Mouse (Mus musculus): ENCODE data around the gene Hoxc6. TPM values are rescaled to one million over a fixed set of nuclear protein-coding genes. Genes with fewer than 3 reads are reported as not detected.

The Hoxc6 gene
- polyA plus RNA-seq, 1 experiment from 2014 or later: 1.3 TPM

- Histone ChIP-seq H3K4me3 (ENCODE audit: low read depth, low read length) (no peak overlapping the region), H3K27me3 (replicated peaks; ENCODE audit: control insufficient read depth, insufficient read depth, low read length) (peaks cover 99% of the 10 kb centered on the region), H3K9ac (ENCODE audit: low read depth, low read length) (no peak overlapping the region), H3K36me3 (ENCODE audit: control insufficient read depth, insufficient read depth, low read length) (no peaks in the 10 kb centered on the region), H3K27ac (ENCODE audit: low read depth, low read length) (no peak overlapping the region), H3K4me1 (replicated peaks; ENCODE audit: control insufficient read depth, insufficient read depth, low read length) (no peaks in the 10 kb centered on the region), H3K9me3 (ENCODE audit: control insufficient read depth, low read length) (no peaks in the 10 kb centered on the region), H3K4me2 (no peak overlapping the region)
- ATAC-seq (replicated peaks; ENCODE audit: low FRiP score) (no peak), DNase-seq (ENCODE audit: low spot score) (no peak)
- 4% methylated on average over 7 of the region's 7 CpGs for WGBS
Observed at GRCm38 (mm10) chr15:102991782-102992181, 6.3 kb upstream of the Hoxc6 start.

DNA sequence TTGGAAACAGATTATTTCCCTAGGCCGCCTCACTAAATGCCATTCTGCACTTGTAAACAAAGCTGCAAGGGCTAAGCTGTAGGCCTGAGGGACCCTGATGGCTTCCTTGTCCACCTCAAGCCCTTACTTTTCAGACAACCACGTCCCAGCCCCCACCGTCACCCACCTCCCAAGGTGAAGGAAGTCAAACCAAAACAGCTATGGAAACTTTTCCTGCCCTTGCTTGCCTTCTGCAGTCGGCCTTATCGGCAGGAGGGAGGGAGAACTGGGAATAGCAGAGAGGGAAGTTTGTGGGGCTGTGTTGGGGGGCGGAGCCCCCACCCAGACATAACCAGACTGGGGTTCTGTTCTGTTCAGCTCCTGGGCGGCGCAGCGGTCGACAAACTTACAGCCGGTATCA is 5.9 kb upstream of the Hoxc6 start:
- Histone ChIP-seq H3K27ac (ENCODE audit: low read depth, low read length) (no peak overlapping the region), H3K4me3 (ENCODE audit: low read depth, low read length) (no peak overlapping the region), H3K9ac (ENCODE audit: low read depth, low read length) (no peak overlapping the region), H3K4me1 (replicated peaks; ENCODE audit: control insufficient read depth, insufficient read depth, low read length) (no peaks in the 10 kb centered on the region), H3K27me3 (replicated peaks; ENCODE audit: control insufficient read depth, insufficient read depth, low read length) (peaks cover 98% of the 10 kb centered on the region), H3K4me2 (no peak overlapping the region), H3K9me3 (ENCODE audit: control insufficient read depth, low read length) (no peaks in the 10 kb centered on the region), H3K36me3 (ENCODE audit: control insufficient read depth, insufficient read depth, low read length) (no peaks in the 10 kb centered on the region)
- WGBS: 2% methylated on average over 11 of the region's 11 CpGs
- DNase-seq (ENCODE audit: low spot score): no peak
- ATAC-seq (replicated peaks; ENCODE audit: low FRiP score): no peak

- Histone ChIP-seq H3K4me3 (ENCODE audit: low read depth, low read length) (no peak overlapping the region), H3K4me1 (replicated peaks; ENCODE audit: control insufficient read depth, insufficient read depth, low read length) (no peaks in the 10 kb centered on the region), H3K36me3 (ENCODE audit: control insufficient read depth, insufficient read depth, low read length) (no peaks in the 10 kb centered on the region), H3K4me2 (no peak overlapping the region), H3K9me3 (ENCODE audit: control insufficient read depth, low read length) (no peaks in the 10 kb centered on the region), H3K9ac (ENCODE audit: low read depth, low read length) (no peak overlapping the region), H3K27ac (ENCODE audit: low read depth, low read length) (no peak overlapping the region), H3K27me3 (replicated peaks; ENCODE audit: control insufficient read depth, insufficient read depth, low read length) (peaks cover 98% of the 10 kb centered on the region)
- 6% methylated on average over 3 of the region's 3 CpGs for WGBS
- DNase-seq (ENCODE audit: low spot score) (no peak), ATAC-seq (replicated peaks; ENCODE audit: low FRiP score) (no peak)
Observed at GRCm38 (mm10) chr15:102992863-102993262, 5.2 kb upstream of the Hoxc6 start.

DNA sequence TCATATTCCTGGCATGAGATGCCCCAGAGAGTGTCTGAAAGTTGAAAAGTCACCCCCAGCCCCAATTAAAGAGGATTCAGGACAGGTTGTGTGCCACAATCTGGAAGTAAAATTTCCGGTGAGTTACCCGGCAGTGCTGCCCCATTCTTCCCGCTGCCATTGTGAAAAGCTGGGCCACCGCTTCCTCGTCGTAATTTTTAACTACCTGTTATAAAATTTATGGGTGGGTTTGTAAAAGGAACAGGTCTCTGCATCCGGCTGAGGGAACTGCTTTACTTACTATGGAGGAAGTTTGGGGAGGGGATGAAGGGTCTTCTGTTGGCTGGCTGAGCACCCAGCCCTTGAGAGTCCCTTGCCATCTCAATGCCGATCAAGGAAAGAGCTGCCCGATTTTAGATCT is 1.5 kb upstream of the Hoxc6 start:
- Histone ChIP-seq H3K9me3 (ENCODE audit: control insufficient read depth, low read length) (no peaks in the 10 kb centered on the region), H3K4me1 (replicated peaks; ENCODE audit: control insufficient read depth, insufficient read depth, low read length) (peaks cover 7% of the 10 kb centered on the region; the same call in 1 of the 2 replicates), H3K27ac (ENCODE audit: low read depth, low read length) (no peak overlapping the region), H3K4me3 (ENCODE audit: low read depth, low read length) (no peak overlapping the region), H3K27me3 (replicated peaks; ENCODE audit: control insufficient read depth, insufficient read depth, low read length) (peaks cover 98% of the 10 kb centered on the region), H3K4me2 (no peak overlapping the region), H3K36me3 (ENCODE audit: control insufficient read depth, insufficient read depth, low read length) (no peaks in the 10 kb centered on the region), H3K9ac (ENCODE audit: low read depth, low read length) (no peak overlapping the region)
- WGBS: 3% methylated on average over 9 of the region's 9 CpGs
- ATAC-seq (replicated peaks; ENCODE audit: low FRiP score) (no peak), DNase-seq (ENCODE audit: low spot score) (no peak)

- H3K4me2 ChIP-seq: no peak overlapping the region
- ATAC-seq (replicated peaks; ENCODE audit: low FRiP score) (no peak), DNase-seq (ENCODE audit: low spot score) (no peak)
- peaks cover 98% of the 10 kb centered on the region for H3K27me3 ChIP-seq (replicated peaks; ENCODE audit: control insufficient read depth, insufficient read depth, low read length)
- no peak overlapping the region for H3K4me3 ChIP-seq (ENCODE audit: low read depth, low read length)
- H3K36me3 ChIP-seq (ENCODE audit: control insufficient read depth, insufficient read depth, low read length): no peaks in the 10 kb centered on the region
- no peak overlapping the region for H3K27ac ChIP-seq (ENCODE audit: low read depth, low read length)
- no peak overlapping the region for H3K9ac ChIP-seq (ENCODE audit: low read depth, low read length)
- WGBS: 0% methylated on average over 3 of the region's 3 CpGs
- H3K9me3 ChIP-seq (ENCODE audit: control insufficient read depth, low read length): no peaks in the 10 kb centered on the region
- peaks cover 7% of the 10 kb centered on the region; the same call in 1 of the 2 replicates for H3K4me1 ChIP-seq (replicated peaks; ENCODE audit: control insufficient read depth, insufficient read depth, low read length)
Observed at GRCm38 (mm10) chr15:102997431-102997830, 626 bp upstream of the Hoxc6 start.

- H3K9ac ChIP-seq (ENCODE audit: low read depth, low read length): no peak overlapping the region
- 0 out of 2 replicates have a peak, but pooled peaks have one; percentile 19 for ATAC-seq (replicated peaks; ENCODE audit: low FRiP score)
Observed at GRCm38 (mm10) chr15:102998608-102999182, 638 bp downstream of the Hoxc6 start.

DNA sequence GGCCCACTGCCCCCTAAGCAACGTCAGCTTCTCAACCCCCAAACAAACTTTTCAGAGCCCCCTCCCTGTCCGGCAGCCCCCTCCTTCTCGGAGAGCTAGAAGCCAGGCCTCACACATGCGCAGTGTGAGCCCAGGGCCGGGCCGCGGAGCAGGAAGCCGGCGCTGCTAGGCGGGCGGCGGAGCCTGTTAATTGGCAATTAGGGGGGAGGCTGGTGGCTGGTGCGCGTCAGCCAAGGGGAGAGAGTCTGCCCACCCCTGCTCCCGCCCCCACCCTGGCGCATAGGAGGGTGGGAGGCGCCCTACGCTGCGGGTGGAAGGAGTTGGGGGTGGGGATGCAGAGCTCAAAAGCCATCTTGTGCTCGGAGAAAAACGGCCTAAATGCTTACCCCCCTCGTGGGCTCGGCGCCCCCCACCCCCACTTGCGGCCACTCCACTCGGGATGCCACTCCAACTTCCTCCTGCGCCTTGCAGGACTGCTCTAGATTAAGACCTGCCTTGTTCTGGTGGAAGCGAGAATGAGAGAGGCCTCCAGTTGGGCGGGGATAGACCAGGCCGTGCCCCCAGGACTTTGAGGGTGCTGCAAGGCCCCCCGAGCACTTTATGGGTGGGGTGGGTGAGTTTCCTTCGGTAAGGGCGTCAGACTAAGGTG is 1.2 kb downstream of the Hoxc6 start:
- peak overlapping the region; percentile 1; the same call in 1 of the 2 replicates for H3K9ac ChIP-seq (ENCODE audit: low read depth, low read length)
- ATAC-seq (replicated peaks; ENCODE audit: low FRiP score) (peak; percentile 68), DNase-seq (ENCODE audit: low spot score) (no peak)
- H3K4me2 ChIP-seq: peak overlapping the region; percentile 71
- no peaks in the 10 kb centered on the region for H3K9me3 ChIP-seq (ENCODE audit: control insufficient read depth, low read length)
- H3K4me1 ChIP-seq (replicated peaks; ENCODE audit: control insufficient read depth, insufficient read depth, low read length): peaks cover 7% of the 10 kb centered on the region; the same call in 1 of the 2 replicates
- no peak overlapping the region for H3K27ac ChIP-seq (ENCODE audit: low read depth, low read length)
- H3K36me3 ChIP-seq (ENCODE audit: control insufficient read depth, insufficient read depth, low read length): no peaks in the 10 kb centered on the region
- WGBS: 2% methylated on average over 33 of the region's 33 CpGs
- peak overlapping the region; percentile 39 for H3K4me3 ChIP-seq (ENCODE audit: low read depth, low read length)
- H3K27me3 ChIP-seq (replicated peaks; ENCODE audit: control insufficient read depth, insufficient read depth, low read length): peaks cover 99% of the 10 kb centered on the region

More at GRCm38 (mm10) chr15:102998608-102999182, 638 bp downstream of the Hoxc6 start:
- Histone ChIP-seq H3K4me2 (peak overlapping the region; percentile 71), H3K9me3 (ENCODE audit: control insufficient read depth, low read length) (no peaks in the 10 kb centered on the region), H3K4me1 (replicated peaks; ENCODE audit: control insufficient read depth, insufficient read depth, low read length) (peaks cover 7% of the 10 kb centered on the region; the same call in 1 of the 2 replicates), H3K36me3 (ENCODE audit: control insufficient read depth, insufficient read depth, low read length) (no peaks in the 10 kb centered on the region), H3K4me3 (ENCODE audit: low read depth, low read length) (peak overlapping the region; percentile 39), H3K27ac (ENCODE audit: low read depth, low read length) (no peak overlapping the region), H3K27me3 (replicated peaks; ENCODE audit: control insufficient read depth, insufficient read depth, low read length) (peaks cover 99% of the 10 kb centered on the region)
- DNase-seq (ENCODE audit: low spot score): no peak
- under 1% methylated on average over 19 of the region's 19 CpGs for WGBS

GRCm38 (mm10) chr15:102999955-103000354 is 1.9 kb downstream of the Hoxc6 start:
- Histone ChIP-seq H3K9ac (ENCODE audit: low read depth, low read length) (no peak overlapping the region), H3K4me3 (ENCODE audit: low read depth, low read length) (no peak overlapping the region; the same call in 1 of the 2 replicates), H3K27ac (ENCODE audit: low read depth, low read length) (no peak overlapping the region), H3K9me3 (ENCODE audit: control insufficient read depth, low read length) (no peaks in the 10 kb centered on the region), H3K4me2 (peak overlapping the region; percentile 71), H3K36me3 (ENCODE audit: control insufficient read depth, insufficient read depth, low read length) (no peaks in the 10 kb centered on the region), H3K27me3 (replicated peaks; ENCODE audit: control insufficient read depth, insufficient read depth, low read length) (peaks cover 99% of the 10 kb centered on the region), H3K4me1 (replicated peaks; ENCODE audit: control insufficient read depth, insufficient read depth, low read length) (peaks cover 7% of the 10 kb centered on the region; the same call in 1 of the 2 replicates)
- ATAC-seq (replicated peaks; ENCODE audit: low FRiP score): 0 out of 2 replicates have a peak, but pooled peaks have one; percentile 13
- DNase-seq (ENCODE audit: low spot score): no peak
- 4% methylated on average over 11 of the region's 11 CpGs for WGBS
